ENCODE assay signal across 22 mouse cellular contexts in the genomic region with DNA sequence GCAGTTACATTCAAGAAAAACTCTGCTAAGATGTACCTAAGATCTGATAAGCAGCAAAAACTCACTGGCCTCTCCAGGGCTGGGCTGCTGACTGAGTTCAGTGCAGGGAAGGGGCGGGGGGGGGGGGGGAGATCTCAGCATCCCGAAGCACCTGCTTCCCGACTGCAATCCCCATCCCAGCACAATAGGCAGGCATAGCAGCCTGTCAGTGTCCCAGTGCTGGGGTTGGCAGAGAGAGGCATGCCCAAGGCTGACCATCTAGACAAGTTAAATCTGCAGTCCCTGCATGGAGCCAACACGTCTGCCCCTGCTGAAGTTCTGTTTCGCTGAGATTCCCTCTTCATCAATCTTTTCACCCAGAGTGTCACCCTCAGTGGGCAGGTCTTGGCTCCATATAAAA.
A peak's percentile ranks its signal among the peaks of the same experiment; 100 is the strongest.
DNase-seq lines count a peak whose midpoint lies in the region; ATAC-seq and TF ChIP-seq lines count a peak whose summit lies in the region.
"Had no signal": no experiment of that assay in that cellular context is flagged by ENCODE, and none has a peak within 500 bp of the region (broad histone marks: within the 10 kb centered on the region; RNA-seq: fewer than 3 reads in every experiment).

No protein-coding gene starts in this region.

- H3K27me3 ChIP-seq in hindbrain, embryonic 10.5 days (ENCODE audit: insufficient read depth, poor library complexity, severe bottlenecking): peaks cover 9% of the 10 kb centered on the region; the same call in 1 of the 2 replicates
- H3K27me3 ChIP-seq in hindbrain, embryonic 11.5 days (ENCODE audit: control insufficient read depth, insufficient read depth, low read length): no peaks in the 10 kb centered on the region
- no peaks in the 10 kb centered on the region for H3K27me3 ChIP-seq in forebrain, postnatal 0 days (ENCODE audit: insufficient read depth, low read length)
- peaks cover 62% of the 10 kb centered on the region for H3K27me3 ChIP-seq in limb, embryonic 12.5 days
- H3K27me3 ChIP-seq: heart, embryonic 15.5 days; Patski had no signal

- no peaks in the 10 kb centered on the region for H3K36me3 ChIP-seq in hindbrain, embryonic 10.5 days
- H3K36me3 ChIP-seq in hindbrain, embryonic 11.5 days (ENCODE audit: control insufficient read depth, insufficient read depth, low read length): no peaks in the 10 kb centered on the region
- no peaks in the 10 kb centered on the region for H3K36me3 ChIP-seq in forebrain, postnatal 0 days (ENCODE audit: insufficient read depth)
- no peaks in the 10 kb centered on the region for H3K36me3 ChIP-seq in limb, embryonic 12.5 days
- H3K36me3 ChIP-seq: embryonic facial prominence, embryonic 15.5 days; heart, embryonic 15.5 days; neural tube, embryonic 13.5 days had no signal

- 0 out of 2 replicates have a peak overlapping the region, but pooled peaks have one; percentile 57 for H3K27ac ChIP-seq in hindbrain, embryonic 10.5 days
- H3K27ac ChIP-seq in hindbrain, embryonic 11.5 days (ENCODE audit: low read depth, low read length): no peak overlapping the region
- no peak overlapping the region for H3K27ac ChIP-seq in forebrain, postnatal 0 days (ENCODE audit: low read depth, low read length)
- H3K27ac ChIP-seq in limb, embryonic 12.5 days: peak overlapping the region; percentile 72
- H3K27ac ChIP-seq: embryonic facial prominence, embryonic 15.5 days; heart, adult 2 months; heart, embryonic 15.5 days; neural tube, embryonic 13.5 days had no signal

- H3K4me3 ChIP-seq in hindbrain, embryonic 10.5 days: no peak overlapping the region
- no peak overlapping the region for H3K4me3 ChIP-seq in hindbrain, embryonic 11.5 days (ENCODE audit: low read depth, low read length)
- H3K4me3 ChIP-seq in forebrain, postnatal 0 days (ENCODE audit: low read depth, low read length): no peak overlapping the region
- H3K4me3 ChIP-seq in limb, embryonic 12.5 days (replicated peaks): no peak overlapping the region
- H3K4me3 ChIP-seq: embryonic facial prominence, embryonic 15.5 days; heart, adult 2 months; heart, embryonic 15.5 days; neural tube, embryonic 13.5 days had no signal

- no peak for TF ChIP-seq POLR2A in brain, embryonic 14.5 days (IDR thresholded peaks at IDR 0.05; ENCODE audit: borderline replicate concordance, extremely low read depth, insufficient read depth, insufficient read length, poor library complexity, severe bottlenecking)

- H3K4me1 ChIP-seq in hindbrain, embryonic 10.5 days (replicated peaks): peaks cover 8% of the 10 kb centered on the region; the same call in 1 of the 2 replicates
- H3K4me1 ChIP-seq in hindbrain, embryonic 11.5 days (replicated peaks; ENCODE audit: control insufficient read depth, insufficient read depth, low read length): peaks cover 2% of the 10 kb centered on the region; the same call in 1 of the 2 replicates
- no peaks in the 10 kb centered on the region; the same call in 1 of the 2 replicates for H3K4me1 ChIP-seq in forebrain, postnatal 0 days (ENCODE audit: insufficient read depth)
- peaks cover 27% of the 10 kb centered on the region for H3K4me1 ChIP-seq in limb, embryonic 12.5 days (replicated peaks)
- H3K4me1 ChIP-seq: heart, embryonic 15.5 days had no signal

- H3K4me2 ChIP-seq in hindbrain, embryonic 11.5 days (replicated peaks; ENCODE audit: low read depth, low read length): no peak overlapping the region
- no peak overlapping the region for H3K4me2 ChIP-seq in forebrain, postnatal 0 days (ENCODE audit: low read depth)
- H3K4me2 ChIP-seq in limb, embryonic 12.5 days: no peak overlapping the region; the same call in 1 of the 2 replicates
- H3K4me2 ChIP-seq: embryonic facial prominence, embryonic 15.5 days; heart, embryonic 15.5 days; liver, embryonic 11.5 days; neural tube, embryonic 13.5 days had no signal

- WGBS in hindbrain, embryonic 10.5 days: 44% methylated on average over 5 of the region's 5 CpGs
- 54% methylated on average over 5 of the region's 5 CpGs for WGBS in hindbrain, embryonic 11.5 days
- WGBS in forebrain, postnatal 0 days: 29% methylated on average over 5 of the region's 5 CpGs
- WGBS in limb, embryonic 12.5 days: 37% methylated on average over 5 of the region's 5 CpGs

- no peak for DNase-seq in hindbrain, embryonic 10.5 days (ENCODE audit: low spot score)
- DNase-seq in hindbrain, embryonic 11.5 days (ENCODE audit: low spot score): no peak
- DNase-seq in brain, embryonic 14.5 days (ENCODE audit: low read depth): peak; percentile 42
- DNase-seq in forebrain, postnatal 0 days: no peak
- no peak for DNase-seq in layer of hippocampus, adult 9-10 months (ENCODE audit: low spot score)
- DNase-seq in gastrocnemius, postnatal 36 days: no peak
- DNase-seq: adrenal gland, postnatal 25 days; cerebellum, adult 2 months; gastrocnemius, postnatal 10 days; heart, adult 2 months; kidney, adult 11 months; kidney, postnatal 25 days; layer of hippocampus, adult 9-11 months; lung, adult 2 months; lung, postnatal 36 days had no signal

- intact Hi-C loops in gastrocnemius, postnatal 36 days (cut with DNase I): loop anchor here (5.0 to 10.0 kb wide), 5 partner anchors 73 to 1106 kb away; no protein-coding TSS in a partner anchor

- no peak overlapping the region for H3K9ac ChIP-seq in hindbrain, embryonic 11.5 days (ENCODE audit: low read depth, low read length)
- H3K9ac ChIP-seq in forebrain, postnatal 0 days: no peak overlapping the region
- H3K9ac ChIP-seq in limb, embryonic 12.5 days (replicated peaks): no peak overlapping the region
- H3K9ac ChIP-seq: embryonic facial prominence, embryonic 15.5 days; heart, embryonic 15.5 days had no signal

- TF ChIP-seq CTCF in brain, embryonic 14.5 days (IDR thresholded peaks at IDR 0.05; ENCODE audit: borderline replicate concordance, extremely low read depth, insufficient read depth, insufficient read length): no peak
- no peak for TF ChIP-seq CTCF in forebrain, postnatal 0 days (IDR thresholded peaks at IDR 0.05; ENCODE audit: low read depth)

- no peak for ATAC-seq in hindbrain, embryonic 11.5 days (ENCODE audit: low FRiP score)
- 0 out of 2 replicates have a peak, but pooled peaks have one; percentile 1 for ATAC-seq in forebrain, postnatal 0 days
- ATAC-seq in limb, embryonic 12.5 days (ENCODE audit: insufficient number of reproducible peaks, insufficient read depth, low FRiP score, low TSS enrichment, low read depth): no peak
- ATAC-seq: activated CD4-positive, CD25-positive, alpha-beta regulatory T cell, adult 4 months; Patski had no signal

- H3K9me3 ChIP-seq in hindbrain, embryonic 10.5 days: no peaks in the 10 kb centered on the region
- no peaks in the 10 kb centered on the region for H3K9me3 ChIP-seq in hindbrain, embryonic 11.5 days (ENCODE audit: control insufficient read depth, low read length)
- no peaks in the 10 kb centered on the region for H3K9me3 ChIP-seq in forebrain, postnatal 0 days (ENCODE audit: low read length)
- no peaks in the 10 kb centered on the region for H3K9me3 ChIP-seq in limb, embryonic 12.5 days
- H3K9me3 ChIP-seq: embryonic facial prominence, embryonic 15.5 days; heart, embryonic 15.5 days; neural tube, embryonic 13.5 days had no signal

Comparison
In these comparisons a context has a peak if more than half of its experiments do, and no peak if none do; other contexts are left out.
1. H3K27ac ChIP-seq: peak in hindbrain, embryonic 10.5 days (single experiment) and limb, embryonic 12.5 days (single experiment); none in hindbrain, embryonic 11.5 days (single experiment) and forebrain, postnatal 0 days (single experiment).